Comparison of ENCODE assay signal across 10 mouse cellular contexts in the genomic region with DNA sequence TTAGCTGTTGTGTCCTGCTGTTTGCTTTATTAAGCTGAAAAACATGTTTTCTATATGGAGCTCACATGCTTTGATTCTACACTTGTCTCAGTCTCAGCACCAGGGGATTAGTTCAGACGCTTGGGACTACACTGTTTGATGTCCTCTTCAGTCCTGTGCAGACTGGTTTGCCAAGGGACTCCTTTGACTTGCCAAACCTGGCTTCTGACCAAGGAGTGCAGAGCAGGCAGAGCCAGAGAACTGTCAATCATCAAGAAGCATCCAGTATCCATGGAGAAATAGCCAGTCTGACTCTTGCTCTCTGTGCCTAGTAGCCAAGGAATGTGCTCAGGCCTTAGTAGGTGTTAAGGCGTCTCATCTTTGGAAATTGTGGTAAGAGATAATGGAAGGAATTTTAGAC.
DNase-seq lines count a peak whose midpoint lies in the region; ATAC-seq lines count a peak whose summit lies in the region.
"Had no signal": no experiment of that assay in that cellular context is flagged by ENCODE, and none has a peak within 500 bp of the region (broad histone marks: within the 10 kb centered on the region; RNA-seq: fewer than 3 reads in every experiment).

No protein-coding gene starts in this region.

- no peak overlapping the region for H3K4me3 ChIP-seq in hindbrain, embryonic 14.5 days (replicated peaks; ENCODE audit: low read length)
- H3K4me3 ChIP-seq in hindbrain, embryonic 12.5 days = no peak overlapping the region
- no peak overlapping the region for H3K4me3 ChIP-seq in forebrain, embryonic 16.5 days (replicated peaks; ENCODE audit: low read length)

- H3K9ac ChIP-seq in hindbrain, embryonic 14.5 days = no peak overlapping the region
- H3K9ac ChIP-seq in hindbrain, embryonic 12.5 days = no peak overlapping the region
- H3K9ac ChIP-seq in forebrain, embryonic 16.5 days (replicated peaks; ENCODE audit: low read depth, low read length) = no peak overlapping the region

- no peak overlapping the region for H3K27ac ChIP-seq in hindbrain, embryonic 14.5 days
- no peak overlapping the region for H3K27ac ChIP-seq in hindbrain, embryonic 12.5 days
- no peak overlapping the region for H3K27ac ChIP-seq in forebrain, embryonic 16.5 days (ENCODE audit: low read length)
- H3K27ac ChIP-seq: macrophage had no signal

- 73% methylated on average over 2 of the region's 2 CpGs for WGBS in hindbrain, embryonic 14.5 days
- 86% methylated on average over 2 of the region's 2 CpGs for WGBS in hindbrain, embryonic 12.5 days
- WGBS in forebrain, embryonic 16.5 days = 43% methylated on average over 2 of the region's 2 CpGs

- peak; percentile 70 for DNase-seq in hindbrain, embryonic 14.5 days (ENCODE audit: low spot score)
- DNase-seq in right cerebral cortex, adult 18-20 months = peak; percentile 4
- no peak for DNase-seq in right cerebral cortex, postnatal 14 days
- no peak for DNase-seq in thymus, postnatal 0 days (ENCODE audit: low spot score)
- no peak for DNase-seq in natural killer cell, adult 2 months (ENCODE audit: low spot score in 2 of 2)

- no peaks in the 10 kb centered on the region for H3K9me3 ChIP-seq in hindbrain, embryonic 14.5 days (ENCODE audit: control insufficient read depth, low read length)
- H3K9me3 ChIP-seq in hindbrain, embryonic 12.5 days (replicated peaks) = no peaks in the 10 kb centered on the region
- no peaks in the 10 kb centered on the region for H3K9me3 ChIP-seq in forebrain, embryonic 16.5 days (ENCODE audit: control insufficient read depth, low read length)

- H3K27me3 ChIP-seq in hindbrain, embryonic 14.5 days (ENCODE audit: control insufficient read depth, insufficient read depth, low read length) = no peaks in the 10 kb centered on the region
- H3K27me3 ChIP-seq in hindbrain, embryonic 12.5 days = no peaks in the 10 kb centered on the region
- H3K27me3 ChIP-seq in forebrain, embryonic 16.5 days (replicated peaks; ENCODE audit: control insufficient read depth, insufficient read depth, low read length) = no peaks in the 10 kb centered on the region

- H3K36me3 ChIP-seq in hindbrain, embryonic 14.5 days (replicated peaks; ENCODE audit: control insufficient read depth, insufficient read depth) = no peaks in the 10 kb centered on the region
- no peaks in the 10 kb centered on the region for H3K36me3 ChIP-seq in hindbrain, embryonic 12.5 days
- H3K36me3 ChIP-seq in forebrain, embryonic 16.5 days (ENCODE audit: control insufficient read depth, insufficient read depth) = no peaks in the 10 kb centered on the region

- H3K4me1 ChIP-seq in hindbrain, embryonic 14.5 days (replicated peaks; ENCODE audit: control insufficient read depth, insufficient read depth, low read length) = no peaks in the 10 kb centered on the region
- H3K4me1 ChIP-seq in hindbrain, embryonic 12.5 days = no peaks in the 10 kb centered on the region
- H3K4me1 ChIP-seq in forebrain, embryonic 16.5 days (replicated peaks; ENCODE audit: control insufficient read depth, insufficient read depth, low read length) = no peaks in the 10 kb centered on the region; the same call in 1 of the 2 replicates

- ATAC-seq in hindbrain, embryonic 14.5 days (ENCODE audit: low FRiP score) = peak; percentile 89
- ATAC-seq in hindbrain, embryonic 12.5 days (ENCODE audit: low FRiP score) = no peak
- peak; percentile 95 for ATAC-seq in forebrain, embryonic 16.5 days
- no peak for ATAC-seq in erythroid progenitor cell, adult 5-6 weeks (replicated peaks; ENCODE audit: low FRiP score, poor library complexity, severe bottlenecking)
- ATAC-seq: inflammation-experienced regulatory T-cells, adult 6 months had no signal

- no peak overlapping the region for H3K4me2 ChIP-seq in hindbrain, embryonic 14.5 days (replicated peaks)
- H3K4me2 ChIP-seq in hindbrain, embryonic 12.5 days (replicated peaks) = no peak overlapping the region
- no peak overlapping the region for H3K4me2 ChIP-seq in forebrain, embryonic 16.5 days (ENCODE audit: low read length)

Comparison
In these comparisons a context has a peak if more than half of its experiments do, and no peak if none do; other contexts are left out.
1. ATAC-seq: peak in hindbrain, embryonic 14.5 days (single experiment) and forebrain, embryonic 16.5 days (single experiment); none in hindbrain, embryonic 12.5 days (single experiment) and erythroid progenitor cell, adult 5-6 weeks (single experiment).
2. DNase-seq: peak in hindbrain, embryonic 14.5 days (single experiment) and right cerebral cortex, adult 18-20 months (single experiment); none in right cerebral cortex, postnatal 14 days (single experiment), thymus, postnatal 0 days (single experiment) and natural killer cell, adult 2 months (0 of 2).